Mouse (Mus musculus) lung, postnatal 0 days (tissue): ENCODE data around the gene Tmem156. TPM values are rescaled to one million over a fixed set of nuclear protein-coding genes. Genes with fewer than 3 reads are reported as not detected.

Experiments
- ATAC-seq: fragments of 200-750 bp; cut with Nextera tagmentation; 2 replicates; pipeline ENCODE4 v1.8.0; 2017; ENCODE audit warnings: moderate library complexity
- DNase-seq: peaks from one replicate; pipeline ENCODE4 v3.0.0-alpha.2; 2016; ENCODE audit warnings: low spot score
- H3K27ac ChIP-seq: fragments of 300-500 bp; sonication (generic); 2 replicates; pipeline ENCODE4 v1.5.1; 2014; ENCODE audit warnings: antibody characterized with exemption, mild to moderate bottlenecking, low read length, mixed read lengths
- H3K27me3 ChIP-seq: fragments of 300-500 bp; sonication (generic); replicated peaks from 2 replicates; pipeline ENCODE4 v1.6.1; 2014; ENCODE audit warnings: low read length, mixed read lengths; ENCODE audit not compliant: insufficient read depth
- H3K36me3 ChIP-seq: fragments of 300-500 bp; sonication (generic); 2 replicates; pipeline ENCODE4 v1.6.1; 2014; ENCODE audit warnings: low read length, mixed read lengths; ENCODE audit not compliant: insufficient read depth
- H3K4me1 ChIP-seq: fragments of 300-500 bp; sonication (generic); 2 replicates; pipeline ENCODE4 v1.6.1; 2014; ENCODE audit warnings: antibody characterized with exemption, low read depth, low read length, mixed read lengths; ENCODE audit not compliant: insufficient read depth
- H3K4me2 ChIP-seq: fragments of 300-500 bp; sonication (generic); replicated peaks from 2 replicates; pipeline ENCODE4 v1.6.1; 2014; ENCODE audit warnings: low read depth, mild to moderate bottlenecking, low read length, moderate library complexity, mixed read lengths
- H3K4me3 ChIP-seq: fragments of 300-500 bp; sonication (generic); 2 replicates; pipeline ENCODE4 v1.5.1; 2014; ENCODE audit warnings: low read depth, low read length
- H3K9ac ChIP-seq: fragments of 300-500 bp; sonication (generic); replicated peaks from 2 replicates; pipeline ENCODE4 v1.6.1; 2014; ENCODE audit warnings: low read depth, mild to moderate bottlenecking
- H3K9me3 ChIP-seq: fragments of 300-500 bp; sonication (generic); 2 replicates; pipeline ENCODE4 v1.6.1; 2016; ENCODE audit warnings: low read length, mixed read lengths
- CTCF ChIP-seq: IDR thresholded peaks from 2 replicates; pipeline ENCODE4 v1.5.1; 2016; ENCODE audit warnings: antibody characterized with exemption, mild to moderate bottlenecking
- EP300 ChIP-seq: IDR thresholded peaks from 2 replicates; pipeline ENCODE4 v1.6.1; 2016; ENCODE audit warnings: antibody characterized with exemption, mild to moderate bottlenecking, control low read depth
- WGBS: fragments of 180-500 bp; shearing (Covaris S2); extraction: QIAGEN DNeasy Blood & Tissue Kit; methylation state at CpG from one replicate; pipeline ENCODE4 v1.1.7; 2014; 5-methylcytosine and 5-hydroxymethylcytosine counted together
- polyA plus RNA-seq: library from polyadenylated mRNA; unstranded; fragments of >200 nt; fragmentation: Nextera tagmentation; extraction: Ambion mirVana; gene quantifications from 2 replicates; pipeline ENCODE4 v1.2.1, GENCODE M21; 2015

The Tmem156 gene
- polyA plus RNA-seq, 1 experiment from 2014 or later = 1.9 TPM

- ATAC-seq = no peak; the same call in 1 of the 2 replicates
- Histone ChIP-seq H3K27me3 (no peaks in the 10 kb centered on the region), H3K4me1 (no peaks in the 10 kb centered on the region; the same call in 1 of the 2 replicates), H3K9me3 (no peaks in the 10 kb centered on the region), H3K36me3 (no peaks in the 10 kb centered on the region), H3K4me2 (peak overlapping the region; percentile 33; the same call in 1 of the 2 replicates), H3K4me3 (peak overlapping the region; percentile 8; the same call in 1 of the 2 replicates), H3K27ac (peak overlapping the region; percentile 69), H3K9ac (no peak overlapping the region)
- peak; percentile 67 for DNase-seq
- 50% methylated on average over 11 of the region's 11 CpGs for WGBS
- TF ChIP-seq CTCF = no peak
- no peak for TF ChIP-seq EP300
These were observed 611 bp downstream of the Tmem156 start for GRCm38 (mm10) chr5:65091184-65091858.

DNA sequence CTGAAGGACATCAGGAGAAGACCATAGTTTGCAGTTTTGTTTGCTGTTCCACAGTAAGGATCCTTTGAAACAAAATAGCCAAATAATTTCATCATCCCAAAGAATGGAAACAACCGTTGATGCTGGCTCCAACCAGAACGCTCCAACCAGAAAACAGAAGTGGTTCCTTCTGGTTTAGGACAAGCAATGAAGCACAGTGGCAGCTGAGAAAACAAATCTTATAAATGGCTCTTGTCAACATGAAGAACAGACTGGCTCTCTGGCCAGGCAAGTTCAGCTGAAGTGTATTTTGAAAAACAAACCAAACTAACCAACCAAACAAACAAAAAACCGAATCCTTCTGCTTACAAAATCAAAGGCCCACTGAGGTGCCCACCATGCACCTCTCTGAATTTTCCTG is 2.2 kb downstream of the Tmem156 start:
- H3K9me3 ChIP-seq = no peaks in the 10 kb centered on the region
- H3K9ac ChIP-seq = no peak overlapping the region
- H3K27me3 ChIP-seq = no peaks in the 10 kb centered on the region
- 51% methylated on average over 3 of the region's 3 CpGs for WGBS
- no peak overlapping the region for H3K27ac ChIP-seq
- no peak for ATAC-seq
- no peaks in the 10 kb centered on the region; the same call in 1 of the 2 replicates for H3K4me1 ChIP-seq
- no peak overlapping the region for H3K4me3 ChIP-seq
- TF ChIP-seq EP300 (no peak), CTCF (no peak)
- no peak for DNase-seq
- no peaks in the 10 kb centered on the region for H3K36me3 ChIP-seq
- H3K4me2 ChIP-seq = no peak overlapping the region

- no peaks in the 10 kb centered on the region for H3K9me3 ChIP-seq
- TF ChIP-seq EP300 (peak; percentile 71), CTCF (no peak)
- H3K27ac ChIP-seq = no peak overlapping the region
- H3K4me2 ChIP-seq = no peak overlapping the region
- peak; percentile 84 for DNase-seq
- H3K36me3 ChIP-seq = no peaks in the 10 kb centered on the region
- 41% methylated on average over 6 of the region's 6 CpGs for WGBS
- H3K9ac ChIP-seq = no peak overlapping the region
- H3K4me3 ChIP-seq = no peak overlapping the region
- H3K27me3 ChIP-seq = no peaks in the 10 kb centered on the region
- no peaks in the 10 kb centered on the region for H3K4me1 ChIP-seq
- ATAC-seq = peak; percentile 77
These were observed 5.4 kb downstream of the Tmem156 start for GRCm38 (mm10) chr5:65086522-65086921.

- no peak for ATAC-seq
- no peak overlapping the region for H3K4me3 ChIP-seq
These were observed 10.1 kb downstream of the Tmem156 start for GRCm38 (mm10) chr5:65081836-65082235.

GRCm38 (mm10) chr5:65079881-65080280 is 12.1 kb downstream of the Tmem156 start:
- peak; percentile 52 for DNase-seq
- H3K9ac ChIP-seq = no peak overlapping the region
- 16% methylated on average over 9 of the region's 9 CpGs for WGBS

More at GRCm38 (mm10) chr5:65081836-65082235, 10.1 kb downstream of the Tmem156 start:
- H3K4me2 ChIP-seq = no peak overlapping the region
- H3K9ac ChIP-seq = no peak overlapping the region
- no peak overlapping the region for H3K27ac ChIP-seq
- H3K27me3 ChIP-seq = no peaks in the 10 kb centered on the region
- DNase-seq = no peak
- no peaks in the 10 kb centered on the region for H3K9me3 ChIP-seq
- TF ChIP-seq CTCF (no peak), EP300 (no peak)
- 84% methylated on average over 4 of the region's 4 CpGs for WGBS
- no peaks in the 10 kb centered on the region for H3K4me1 ChIP-seq
- H3K36me3 ChIP-seq = no peaks in the 10 kb centered on the region

GRCm38 (mm10) chr5:65078081-65078480 is 13.9 kb downstream of the Tmem156 start:
- Histone ChIP-seq H3K9ac (no peak overlapping the region), H3K4me3 (no peak overlapping the region), H3K4me2 (no peak overlapping the region), H3K9me3 (no peaks in the 10 kb centered on the region), H3K27me3 (no peaks in the 10 kb centered on the region), H3K27ac (no peak overlapping the region), H3K36me3 (no peaks in the 10 kb centered on the region), H3K4me1 (no peaks in the 10 kb centered on the region)
- 91% methylated on average over 4 of the region's 4 CpGs for WGBS
- DNase-seq (no peak), ATAC-seq (no peak)
- TF ChIP-seq EP300 (no peak), CTCF (no peak)

More at GRCm38 (mm10) chr5:65079881-65080280, 12.1 kb downstream of the Tmem156 start:
- TF ChIP-seq CTCF = no peak
- TF ChIP-seq EP300 = no peak
- Histone ChIP-seq H3K4me1 (no peaks in the 10 kb centered on the region), H3K9me3 (no peaks in the 10 kb centered on the region), H3K27ac (no peak overlapping the region), H3K4me2 (peak overlapping the region; percentile 0; the same call in 1 of the 2 replicates), H3K4me3 (peak overlapping the region; percentile 10; the same call in 1 of the 2 replicates), H3K27me3 (no peaks in the 10 kb centered on the region), H3K36me3 (no peaks in the 10 kb centered on the region)
- no peak for ATAC-seq
